Mouse (Mus musculus) ES-E14 (cell line): ENCODE results near the gene Manf. TPM values are rescaled to one million over a fixed set of nuclear protein-coding genes. Genes with fewer than 3 reads are reported as not detected.

ENCODE experiments used
- DNase-seq: peaks from one replicate; pipeline ENCODE4 v3.0.0-alpha.2; 2013; ENCODE audit warnings: low read depth, low spot score
- H3K27ac ChIP-seq: 2 replicates; pipeline ENCODE4 v1.5.1; 2012; ENCODE audit warnings: low read depth, mild to moderate bottlenecking, low read length, moderate library complexity, mixed read lengths; ENCODE audit not compliant: poor library complexity, insufficient read depth, severe bottlenecking
- H3K36me3 ChIP-seq: 2 replicates; pipeline ENCODE4 v1.6.1; 2012; ENCODE audit warnings: mild to moderate bottlenecking, low read length, moderate library complexity, mixed read lengths; ENCODE audit not compliant: control insufficient read depth, poor library complexity, insufficient read depth, severe bottlenecking
- H3K4me1 ChIP-seq, 2 experiments: fragments of 150-350 bp in 1 of 2; sonication (generic) in 1 of 2; 2 replicates each; pipeline ENCODE4 v1.6.1; 2012; ENCODE audit warnings: low read length in 2 of 2, mild to moderate bottlenecking in 1 of 2, mixed read lengths in 1 of 2; ENCODE audit not compliant: control insufficient read depth in 2 of 2, insufficient read depth in 2 of 2, poor library complexity in 1 of 2
- H3K4me3 ChIP-seq, 2 experiments: fragments of 150-350 bp in 1 of 2; sonication (generic) in 1 of 2; 2 replicates each; pipeline ENCODE4 v1.5.1; 2012; ENCODE audit warnings: low read length in 2 of 2, low read depth in 1 of 2, mild to moderate bottlenecking in 1 of 2, mixed read lengths in 1 of 2; ENCODE audit not compliant: insufficient read depth in 1 of 2, poor library complexity in 1 of 2, severe bottlenecking in 1 of 2
- H3K9ac ChIP-seq: 2 replicates; pipeline ENCODE4 v1.6.1; 2012; ENCODE audit warnings: low read depth, mild to moderate bottlenecking, low read length, mixed read lengths; ENCODE audit not compliant: poor library complexity, insufficient read depth, severe bottlenecking
- H3K9me3 ChIP-seq: fragments of 150-350 bp; sonication (generic); 2 replicates; pipeline ENCODE4 v1.6.1; 2012; ENCODE audit warnings: low read depth, mild to moderate bottlenecking, low read length; ENCODE audit not compliant: control insufficient read depth, insufficient read depth
- CHD2 ChIP-seq: IDR thresholded peaks from 2 replicates; pipeline ENCODE4 v1.6.1; 2014; ENCODE audit warnings: mild to moderate bottlenecking, low read depth, low read length, inconsistent platforms
- HCFC1 ChIP-seq: IDR thresholded peaks from 2 replicates; pipeline ENCODE4 v1.6.1; 2012; ENCODE audit warnings: low read length, inconsistent platforms, borderline replicate concordance; ENCODE audit not compliant: insufficient read depth
- MAFK ChIP-seq: IDR thresholded peaks from 2 replicates; pipeline ENCODE4 v1.6.1; 2014; ENCODE audit warnings: mild to moderate bottlenecking, low read depth, low read length, inconsistent platforms; ENCODE audit not compliant: insufficient read depth
- ZC3H11A ChIP-seq: IDR thresholded peaks from 2 replicates; pipeline ENCODE4 v1.6.1; 2012; ENCODE audit warnings: low read depth, mild to moderate bottlenecking, inconsistent platforms, low read length, borderline replicate concordance
- ZNF384 ChIP-seq: IDR thresholded peaks from 2 replicates; pipeline ENCODE4 v1.6.1; 2012; ENCODE audit warnings: low read depth, low read length, inconsistent platforms
- in situ Hi-C, 2 experiments: fragments of 600-800 bp; cut with MboI; formaldehyde crosslinking; loops; one replicate each; pipeline ENCODE4 v1.15.1; 2025; ENCODE audit warnings: low sequenced_read_pairs in 2 of 2, inconsistent platforms in 1 of 2; ENCODE audit not compliant: unreplicated experiment in 2 of 2
- total RNA-seq: library from RNA; depleted of rRNA; stranded (reverse); fragments of 300-350 nt; gene quantifications from 2 replicates; pipeline ENCODE4 v1.2.3, GENCODE M21; 2012

Manf gene
- total RNA-seq, 1 experiment: 517 TPM

DNA sequence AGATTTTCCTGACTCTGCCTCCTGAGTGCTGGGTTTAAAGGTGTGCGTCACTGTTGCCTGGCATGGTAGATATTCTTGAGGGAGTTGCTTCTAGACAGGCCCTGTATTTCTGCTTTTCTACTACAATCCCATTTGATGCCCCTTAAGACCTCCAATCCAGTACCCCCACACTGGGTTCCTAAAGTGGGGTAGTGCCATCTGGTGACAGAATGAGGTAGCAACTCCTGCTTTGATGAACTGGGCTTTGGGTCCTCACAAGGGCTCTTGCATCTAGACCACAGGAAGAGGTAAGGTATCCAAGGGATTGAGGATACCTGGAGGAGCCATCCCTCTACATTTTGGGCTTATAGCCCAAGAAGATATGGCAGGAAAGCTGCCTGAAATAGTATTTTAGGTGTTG lies 72.6 kb downstream of the Manf start:
- in situ Hi-C loops: loop anchor here in 1 of 2 experiments (10.0 kb wide), 1 partner anchor 144 kb away; no protein-coding TSS in a partner anchor
- no peaks in the 10 kb centered on the region for H3K9me3 ChIP-seq
- DNase-seq: no peak

GRCm38 (mm10) chr9:106818191-106818590 lies 73.6 kb downstream of the Manf start:
- Histone ChIP-seq H3K27ac (no peak overlapping the region), H3K9ac (no peak overlapping the region), H3K36me3 (no peaks in the 10 kb centered on the region), H3K9me3 (no peaks in the 10 kb centered on the region), H3K4me3 (no peak overlapping the region), H3K4me1 (peaks cover 0 to 2% of the 10 kb centered on the region in 2 experiments; a peak in 1 of 4 replicates)
- no peak for DNase-seq
- in situ Hi-C loops: loop anchor here in 1 of 2 experiments (10.0 kb wide), 1 partner anchor 143 kb away; no protein-coding TSS in a partner anchor
- TF ChIP-seq CHD2 (no peak), HCFC1 (no peak), MAFK (no peak)

More for the DNA sequence above, 72.6 kb downstream of the Manf start:
- Histone ChIP-seq H3K4me3 (no peak overlapping the region), H3K36me3 (no peaks in the 10 kb centered on the region), H3K4me1 (peaks cover 0 to 2% of the 10 kb centered on the region in 2 experiments; a peak in 1 of 4 replicates), H3K27ac (no peak overlapping the region), H3K9ac (no peak overlapping the region)
- no peak for TF ChIP-seq CHD2

GRCm38 (mm10) chr9:106806503-106806902 lies 85.3 kb downstream of the Manf start:
- H3K9ac ChIP-seq: no peak overlapping the region
- no peak overlapping the region for H3K27ac ChIP-seq
- H3K4me1 ChIP-seq: no peaks in the 10 kb centered on the region
- no peaks in the 10 kb centered on the region for H3K9me3 ChIP-seq
- H3K4me3 ChIP-seq: no peak overlapping the region
- in situ Hi-C loops: no loop called here
- no peaks in the 10 kb centered on the region for H3K36me3 ChIP-seq
- DNase-seq: no peak
- TF ChIP-seq MAFK: no peak
- TF ChIP-seq HCFC1: no peak

- no peak overlapping the region for H3K27ac ChIP-seq
- in situ Hi-C loops: no loop called here
- peaks cover 2% of the 10 kb centered on the region in 2 experiments; a peak in 2 of 4 replicates for H3K4me1 ChIP-seq
- no peak overlapping the region for H3K9ac ChIP-seq
- no peak for DNase-seq
- no peak for TF ChIP-seq CHD2
- no peak for TF ChIP-seq MAFK
- no peak for TF ChIP-seq ZNF384
- no peak for TF ChIP-seq HCFC1
- TF ChIP-seq ZC3H11A: no peak
- no peaks in the 10 kb centered on the region for H3K36me3 ChIP-seq
- H3K4me3 ChIP-seq: no peak overlapping the region
- H3K9me3 ChIP-seq: no peaks in the 10 kb centered on the region
Measured at GRCm38 (mm10) chr9:106790831-106791230, 100.9 kb downstream of the Manf start.

- H3K4me3 ChIP-seq: peak overlapping the region in 1 of 2 experiments; percentile 87; a peak in 2 of 4 replicates
- no peak for TF ChIP-seq HCFC1
- TF ChIP-seq ZC3H11A: no peak
- TF ChIP-seq MAFK: no peak
- TF ChIP-seq ZNF384: no peak
- no peak for TF ChIP-seq CHD2
- H3K4me1 ChIP-seq: peaks cover 2% of the 10 kb centered on the region in 2 experiments; a peak in 2 of 4 replicates
- in situ Hi-C loops: no loop called here
- no peak overlapping the region for H3K9ac ChIP-seq
- no peaks in the 10 kb centered on the region for H3K9me3 ChIP-seq
- no peaks in the 10 kb centered on the region for H3K36me3 ChIP-seq
- no peak overlapping the region for H3K27ac ChIP-seq
- no peak for DNase-seq
Measured at GRCm38 (mm10) chr9:106789363-106789762, 102.4 kb downstream of the Manf start.
